Mouse (Mus musculus) mouse trophoblast stem cell (cell line): ENCODE results near the gene Trarg1.
"Not testable (repeated sequence)": the region's sequence is repeated elsewhere in the genome, so short reads cannot be mapped to it uniquely, and the experiment has no call there.

Experiments used
- in situ Hi-C, 2 experiments: fragments of 300-500 bp; cut with MseI, MboI; formaldehyde crosslinking; loops; 2 replicates in 1 of 2; 3 replicates in 1 of 2; pipeline ENCODE4 v1.15.1; 2025

Gene Trarg1

GRCm38 (mm10) chr11:76679508-76679907 lies at the start of gene Trarg1:
Trarg1 (plus strand) TSS chr11:76679808.
- in situ Hi-C loops, result not testable (repeated sequence)

- in situ Hi-C loops, result no loop called here
Observed at GRCm38 (mm10) chr11:76630023-76630422, 49.6 kb upstream of the Trarg1 start.

GRCm38 (mm10) chr11:76630487-76630886 lies 49.1 kb upstream of the Trarg1 start:
- in situ Hi-C loops, result no loop called here

- in situ Hi-C loops, result no loop called here
Observed at GRCm38 (mm10) chr11:76639269-76639985, 40.2 kb upstream of the Trarg1 start.

- in situ Hi-C loops, result loop anchor here in 1 of 2 experiments (10.0 kb wide), 1 partner anchor 95 kb away; no protein-coding TSS in a partner anchor
Observed at GRCm38 (mm10) chr11:76640231-76640630, 39.4 kb upstream of the Trarg1 start.

- in situ Hi-C loops, result loop anchor here in 1 of 2 experiments (10.0 kb wide), 1 partner anchor 99 kb away; no protein-coding TSS in a partner anchor
Observed at GRCm38 (mm10) chr11:76644257-76644656, 35.4 kb upstream of the Trarg1 start.

GRCm38 (mm10) chr11:76645036-76645435 lies 34.6 kb upstream of the Trarg1 start:
- in situ Hi-C loops, result loop anchor here (5.0 to 10.0 kb wide), 2 partner anchors 100 to 128 kb away; no protein-coding TSS in a partner anchor

GRCm38 (mm10) chr11:76645955-76646354 lies 33.7 kb upstream of the Trarg1 start:
- in situ Hi-C loops, result loop anchor here (5.0 to 10.0 kb wide), 2 partner anchors 101 to 129 kb away; no protein-coding TSS in a partner anchor

GRCm38 (mm10) chr11:76647062-76647461 lies 32.5 kb upstream of the Trarg1 start:
- in situ Hi-C loops, result loop anchor here (5.0 to 10.0 kb wide), 2 partner anchors 102 to 130 kb away; no protein-coding TSS in a partner anchor

GRCm38 (mm10) chr11:76647500-76647899 lies 32.1 kb upstream of the Trarg1 start:
- in situ Hi-C loops, result loop anchor here (5.0 to 10.0 kb wide), 2 partner anchors 103 to 130 kb away; no protein-coding TSS in a partner anchor

- in situ Hi-C loops, result no loop called here
Observed at GRCm38 (mm10) chr11:76650862-76651560, 28.6 kb upstream of the Trarg1 start.

GRCm38 (mm10) chr11:76652838-76653334 lies 26.7 kb upstream of the Trarg1 start:
- in situ Hi-C loops, result no loop called here

GRCm38 (mm10) chr11:76655106-76655505 lies 24.5 kb upstream of the Trarg1 start:
- in situ Hi-C loops, result no loop called here

- in situ Hi-C loops, result no loop called here
Observed at GRCm38 (mm10) chr11:76657450-76657970, 22.1 kb upstream of the Trarg1 start.

GRCm38 (mm10) chr11:76659138-76659930 lies 20.3 kb upstream of the Trarg1 start:
- in situ Hi-C loops, result no loop called here

- in situ Hi-C loops, result no loop called here
Observed at GRCm38 (mm10) chr11:76661790-76662468, 17.7 kb upstream of the Trarg1 start.

GRCm38 (mm10) chr11:76666002-76666649 lies 13.5 kb upstream of the Trarg1 start:
- in situ Hi-C loops, result no loop called here

- in situ Hi-C loops, result no loop called here
Observed at GRCm38 (mm10) chr11:76667807-76668206, 11.8 kb upstream of the Trarg1 start.

- in situ Hi-C loops, result no loop called here
Observed at GRCm38 (mm10) chr11:76671871-76672475, 7.6 kb upstream of the Trarg1 start, which contains the start of gene Bhlha9. Bhlha9 (plus strand) TSS chr11:76672470.
